10 mouse cellular contexts compared by ENCODE assay signal in genomic region chr14:33588951-33589350, GRCm38 (mm10). TPM values are rescaled to one million over a fixed set of nuclear protein-coding genes. Genes with fewer than 3 reads are reported as not detected.
DNase-seq lines count a peak whose midpoint lies in the region; ATAC-seq and TF ChIP-seq lines count a peak whose summit lies in the region.
"Had no signal": no experiment of that assay in that cellular context is flagged by ENCODE, and none has a peak within 500 bp of the region (broad histone marks: within the 10 kb centered on the region; RNA-seq: fewer than 3 reads in every experiment).

Ptpn20 (plus strand) TSS chr14:33589207.

- no peaks in the 10 kb centered on the region for H3K4me1 ChIP-seq in heart, postnatal 0 days (ENCODE audit: control insufficient read depth, insufficient read depth)
- H3K4me1 ChIP-seq in heart, embryonic 10.5 days = no peaks in the 10 kb centered on the region
- H3K4me1 ChIP-seq in embryonic facial prominence, embryonic 11.5 days (ENCODE audit: control insufficient read depth, insufficient read depth, low read length) = no peaks in the 10 kb centered on the region
- no peaks in the 10 kb centered on the region for H3K4me1 ChIP-seq in midbrain, embryonic 11.5 days (ENCODE audit: control insufficient read depth, insufficient read depth, low read length)
- H3K4me1 ChIP-seq: embryonic facial prominence, embryonic 13.5 days had no signal

- TF ChIP-seq CTCF in heart, postnatal 0 days (IDR thresholded peaks at IDR 0.05; ENCODE audit: low read depth) = peak; percentile 15; the same call in 1 of the 2 replicates

- H3K27ac ChIP-seq in heart, postnatal 0 days (ENCODE audit: low read depth) = no peak within 1 kb of the TSS
- H3K27ac ChIP-seq in heart, embryonic 10.5 days = no peak within 1 kb of the TSS
- no peak within 1 kb of the TSS for H3K27ac ChIP-seq in embryonic facial prominence, embryonic 11.5 days (replicated peaks; ENCODE audit: low read depth, low read length)
- H3K27ac ChIP-seq in midbrain, embryonic 11.5 days (ENCODE audit: low read depth, low read length) = no peak within 1 kb of the TSS
- H3K27ac ChIP-seq: embryonic facial prominence, embryonic 13.5 days had no signal

- no peak within 1 kb of the TSS for H3K4me3 ChIP-seq in heart, postnatal 0 days (ENCODE audit: low read depth, low read length)
- no peak within 1 kb of the TSS for H3K4me3 ChIP-seq in heart, embryonic 10.5 days
- H3K4me3 ChIP-seq in embryonic facial prominence, embryonic 11.5 days (ENCODE audit: low read depth, low read length) = no peak within 1 kb of the TSS
- H3K4me3 ChIP-seq in midbrain, embryonic 11.5 days (ENCODE audit: low read depth, low read length) = no peak within 1 kb of the TSS
- H3K4me3 ChIP-seq: embryonic facial prominence, embryonic 13.5 days had no signal

- 0 out of 2 replicates have a peak, but pooled peaks cover 4% of the 10 kb centered on the region for H3K9me3 ChIP-seq in heart, postnatal 0 days (replicated peaks; ENCODE audit: control insufficient read depth, low read length)
- H3K9me3 ChIP-seq in heart, embryonic 10.5 days = no peaks in the 10 kb centered on the region
- no peaks in the 10 kb centered on the region for H3K9me3 ChIP-seq in embryonic facial prominence, embryonic 11.5 days (replicated peaks; ENCODE audit: control insufficient read depth, low read length)
- H3K9me3 ChIP-seq in midbrain, embryonic 11.5 days (ENCODE audit: control insufficient read depth, low read length) = no peaks in the 10 kb centered on the region
- H3K9me3 ChIP-seq: embryonic facial prominence, embryonic 13.5 days had no signal

- no peak within 1 kb of the TSS for H3K4me2 ChIP-seq in heart, postnatal 0 days (ENCODE audit: low read depth, low read length)
- H3K4me2 ChIP-seq in embryonic facial prominence, embryonic 11.5 days (ENCODE audit: low read depth, low read length) = no peak within 1 kb of the TSS
- H3K4me2 ChIP-seq in midbrain, embryonic 11.5 days = no peak within 1 kb of the TSS
- H3K4me2 ChIP-seq: embryonic facial prominence, embryonic 13.5 days had no signal

- H3K36me3 ChIP-seq in heart, postnatal 0 days (replicated peaks; ENCODE audit: control insufficient read depth, insufficient read depth, low read length) = no peaks in the 10 kb centered on the region
- no peaks in the 10 kb centered on the region for H3K36me3 ChIP-seq in heart, embryonic 10.5 days
- H3K36me3 ChIP-seq in embryonic facial prominence, embryonic 11.5 days (replicated peaks; ENCODE audit: control insufficient read depth, insufficient read depth, low read depth, low read length) = no peaks in the 10 kb centered on the region
- H3K36me3 ChIP-seq in midbrain, embryonic 11.5 days (ENCODE audit: control insufficient read depth, insufficient read depth, low read length) = no peaks in the 10 kb centered on the region
- H3K36me3 ChIP-seq: embryonic facial prominence, embryonic 13.5 days had no signal

- H3K9ac ChIP-seq in heart, postnatal 0 days (replicated peaks; ENCODE audit: low read depth, low read length) = no peak within 1 kb of the TSS
- H3K9ac ChIP-seq in embryonic facial prominence, embryonic 11.5 days (replicated peaks; ENCODE audit: low read length) = no peak within 1 kb of the TSS
- H3K9ac ChIP-seq in midbrain, embryonic 11.5 days (ENCODE audit: low read length) = no peak within 1 kb of the TSS
- H3K9ac ChIP-seq: embryonic facial prominence, embryonic 13.5 days had no signal

- DNase-seq in heart, postnatal 0 days (ENCODE audit: low spot score) = no peak
- no peak for DNase-seq in heart, embryonic 10.5 days (ENCODE audit: low spot score)
- DNase-seq in right cerebral cortex, postnatal 14 days = peak; percentile 11
- DNase-seq in right cerebral cortex, postnatal 4 days = no peak
- peak; percentile 46 for DNase-seq in embryonic facial prominence, embryonic 11.5 days (ENCODE audit: low spot score)
- DNase-seq in yolk sac, embryonic 10.5 days (ENCODE audit: low spot score) = peak; percentile 7
- DNase-seq in cerebellum, adult 9-11 months = no peak
- no peak for DNase-seq in midbrain, embryonic 11.5 days (ENCODE audit: low spot score, missing footprints)

- WGBS in heart, postnatal 0 days = 58% methylated on average over 14 of the region's 14 CpGs
- WGBS in heart, embryonic 10.5 days = 57% methylated on average over 14 of the region's 14 CpGs
- WGBS in embryonic facial prominence, embryonic 11.5 days = 62% methylated on average over 14 of the region's 14 CpGs
- 60% methylated on average over 14 of the region's 14 CpGs for WGBS in midbrain, embryonic 11.5 days

- no peak for ATAC-seq in heart, postnatal 0 days (ENCODE audit: insufficient read depth, low read depth)
- no peak for ATAC-seq in embryonic facial prominence, embryonic 11.5 days (replicated peaks; ENCODE audit: insufficient number of reproducible peaks, low FRiP score, low TSS enrichment, low read depth)
- no peak for ATAC-seq in midbrain, embryonic 11.5 days (ENCODE audit: low FRiP score)

- TF ChIP-seq EP300 in heart, postnatal 0 days (IDR thresholded peaks at IDR 0.05; ENCODE audit: low read depth) = no peak

- no peaks in the 10 kb centered on the region for H3K27me3 ChIP-seq in heart, postnatal 0 days (ENCODE audit: control insufficient read depth, insufficient read depth, low read length)
- no peaks in the 10 kb centered on the region for H3K27me3 ChIP-seq in heart, embryonic 10.5 days (ENCODE audit: insufficient read depth, poor library complexity, severe bottlenecking)
- H3K27me3 ChIP-seq in embryonic facial prominence, embryonic 11.5 days (ENCODE audit: control insufficient read depth, insufficient read depth, low read length) = no peaks in the 10 kb centered on the region
- H3K27me3 ChIP-seq in midbrain, embryonic 11.5 days (ENCODE audit: control insufficient read depth, insufficient read depth, low read length) = no peaks in the 10 kb centered on the region
- H3K27me3 ChIP-seq: embryonic facial prominence, embryonic 13.5 days had no signal

RNA-seq across cellular contexts. Expression of gene Ptpn20, which starts in this region (rescaled TPM):
- total RNA-seq in heart, postnatal 0 days (2014; rRNA removed; ENCODE audit: low replicate concordance) = not detected in 2 replicates
- polyA plus RNA-seq in heart, postnatal 0 days (2015; fragmentation: Nextera tagmentation; extraction: Ambion mirVana) = 0.07 TPM in 1 of 2 replicates, not detected in the other
- 0.14 and 0.23 TPM in 2 replicates for polyA plus RNA-seq in heart, embryonic 10.5 days (2016; fragmentation: Nextera tagmentation; extraction: Ambion mirVana)
- 0.10 and 0.11 TPM in 2 replicates for polyA plus RNA-seq in embryonic facial prominence, embryonic 11.5 days (2014; fragmentation: Nextera tagmentation; extraction: Ambion mirVana)
- polyA plus RNA-seq in midbrain, embryonic 11.5 days (2014; fragmentation: Nextera tagmentation; extraction: Ambion mirVana) = not detected in 2 replicates
- total RNA-seq: gastrocnemius, postnatal 4 days had no signal
- polyA plus RNA-seq: embryonic facial prominence, embryonic 13.5 days had no signal

Comparison
In these comparisons a context has a peak if more than half of its experiments do, and no peak if none do; other contexts are left out.
1. DNase-seq: peak in right cerebral cortex, postnatal 14 days (single experiment) and yolk sac, embryonic 10.5 days (single experiment); none in heart, postnatal 0 days (single experiment), heart, embryonic 10.5 days (single experiment), right cerebral cortex, postnatal 4 days (single experiment), cerebellum, adult 9-11 months (single experiment) and midbrain, embryonic 11.5 days (single experiment).
2. Peak in DNase-seq in embryonic facial prominence, embryonic 11.5 days; RNA of the gene not detected or under 1 TPM.